Mouse (Mus musculus): Measurements from ENCODE around the gene Gpr84.

DNA sequence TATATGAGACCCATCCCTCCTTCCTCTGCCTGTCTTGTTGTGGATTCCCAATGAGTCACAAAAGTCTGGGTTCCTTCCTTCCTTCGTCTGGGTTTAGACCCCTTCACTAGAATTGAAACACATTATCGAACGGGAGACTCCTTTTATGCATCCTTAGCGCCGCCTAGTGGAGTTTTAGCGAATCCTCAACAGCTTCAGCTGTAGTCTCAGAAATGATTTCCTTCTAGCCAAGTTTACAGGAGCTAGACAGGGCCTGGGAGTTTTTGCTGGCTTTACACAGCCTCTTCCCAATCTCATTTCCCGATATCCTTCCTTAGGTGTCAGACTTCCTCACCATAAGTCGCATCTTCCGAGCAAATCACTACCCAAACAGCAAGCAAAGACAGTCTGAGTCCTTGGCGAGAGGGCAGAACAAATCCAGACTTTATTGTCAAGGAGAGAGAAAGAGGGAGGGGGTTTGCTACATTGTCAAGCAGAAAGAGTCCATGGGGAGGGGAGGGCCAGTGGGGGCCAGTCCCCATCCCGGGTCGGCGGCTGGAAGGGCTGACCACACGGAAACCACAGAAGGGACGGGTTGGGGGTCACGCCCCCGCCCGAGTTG, 3.2 kb upstream of the Gpr84 start:
- TF ChIP-seq POLR2A (IDR thresholded peaks at IDR 0.05; ENCODE audit: low read depth, low read length): no peak
- TF ChIP-seq CTCF (IDR thresholded peaks at IDR 0.05; ENCODE audit: extremely low read depth, insufficient read length, insufficient replicate concordance, low read depth, low read length): peak; percentile 16; the same call in 1 of the 2 replicates

Measured in small intestine, adult 2 months (tissue).